Mouse (Mus musculus) hematopoietic stem cell, adult 5-6 weeks (primary cell): Measurements from ENCODE around the gene Vmn1r175. TPM values are rescaled to one million over a fixed set of nuclear protein-coding genes. Genes with fewer than 3 reads are reported as not detected.
"Not testable (repeated sequence)": the region's sequence is repeated elsewhere in the genome, so short reads cannot be mapped to it uniquely, and the experiment has no call there.

Experiments
- ATAC-seq, 2 experiments: fragments of 125-278 bp in 1 of 2; replicated peaks in 1 of 2; 2 replicates each; pipeline ENCODE4 v1.8.0; 2016 to 2017; ENCODE audit warnings: inconsistent platforms in 2 of 2, mild to moderate bottlenecking in 2 of 2, moderate number of reproducible peaks in 2 of 2, low read depth in 1 of 2, moderate TSS enrichment in 1 of 2; ENCODE audit not compliant: low FRiP score in 2 of 2, poor library complexity in 2 of 2, severe bottlenecking in 2 of 2, insufficient read depth in 1 of 2, low TSS enrichment in 1 of 2
- total RNA-seq: library from RNA; stranded (forward); fragments of 172-1452, 232-1000 nt; gene quantifications from 2 replicates; pipeline ENCODE4 v1.2.3, GENCODE M21; 2017

The Vmn1r175 gene
- total RNA-seq = not detected in 2 replicates

- not testable (repeated sequence) for ATAC-seq
Observed at GRCm38 (mm10) chr7:23810543-23810942, at the start of gene Vmn1r175. TSS of gene Vmn1r175 (minus strand) at chr7:23810643.

- not testable (repeated sequence) for ATAC-seq
Observed at GRCm38 (mm10) chr7:23837272-23837671, 26.8 kb upstream of the Vmn1r175 start, which contains the start of gene Vmn1r176. TSS of gene Vmn1r176 (minus strand) at chr7:23837372.

GRCm38 (mm10) chr7:23784526-23784925, 25.9 kb downstream of the Vmn1r175 start:
- no peak for ATAC-seq

Other genes with a start within 250 kb of the Vmn1r175 start
- gene Vmn1r169, start 235.1 kb downstream of the Vmn1r175 start, total RNA-seq = not detected in 2 replicates
- gene Vmn1r170, start 204.5 kb downstream of the Vmn1r175 start, total RNA-seq = not detected in 2 replicates
- gene Vmn1r171, start 179.9 kb downstream of the Vmn1r175 start, total RNA-seq = not detected in 2 replicates
- gene Vmn1r172, start 152.3 kb downstream of the Vmn1r175 start, total RNA-seq = not detected in 2 replicates
- gene Vmn1r173, start 109.9 kb downstream of the Vmn1r175 start, total RNA-seq = not detected in 2 replicates
- not detected in 2 replicates for gene Vmn1r174, start 58.4 kb downstream of the Vmn1r175 start, total RNA-seq
- not detected in 2 replicates for gene Vmn1r176, start 26.7 kb upstream of the Vmn1r175 start, total RNA-seq
- gene Vmn1r177, start 55.8 kb upstream of the Vmn1r175 start, total RNA-seq = not detected in 2 replicates
- gene Vmn1r178, start 81.4 kb upstream of the Vmn1r175 start, total RNA-seq = not detected in 2 replicates
- gene Vmn1r179, start 116.3 kb upstream of the Vmn1r175 start, total RNA-seq = not detected in 2 replicates
- gene Vmn1r180, start 140.0 kb upstream of the Vmn1r175 start, total RNA-seq = not detected in 2 replicates
- not detected in 2 replicates for gene Vmn1r181, start 164.0 kb upstream of the Vmn1r175 start, total RNA-seq
- gene V1rd19, start 191.0 kb upstream of the Vmn1r175 start, total RNA-seq = not detected in 2 replicates
- not detected in 2 replicates for gene Vmn1r183, start 242.6 kb upstream of the Vmn1r175 start, total RNA-seq